Mouse (Mus musculus) heart, postnatal 0 days (tissue): ENCODE results near the gene Crim1. TPM values are rescaled to one million over a fixed set of nuclear protein-coding genes. Genes with fewer than 3 reads are reported as not detected.

ENCODE experiments used
- ATAC-seq: fragments of 200-750 bp; cut with Nextera tagmentation; 2 replicates; pipeline ENCODE4 v1.8.0; 2017; ENCODE audit warnings: low read depth, moderate number of reproducible peaks, moderate library complexity; ENCODE audit not compliant: insufficient read depth
- DNase-seq: peaks from one replicate; pipeline ENCODE4 v3.0.0-alpha.2; 2016; ENCODE audit warnings: low spot score
- H3K27ac ChIP-seq: fragments of 300-500 bp; sonication (generic); 2 replicates; pipeline ENCODE4 v1.5.1; 2014; ENCODE audit warnings: low read depth, mild to moderate bottlenecking
- H3K27me3 ChIP-seq: fragments of 300-500 bp; sonication (generic); 2 replicates; pipeline ENCODE4 v1.6.1; 2014; ENCODE audit warnings: low read length, mixed read lengths; ENCODE audit not compliant: control insufficient read depth, insufficient read depth
- H3K36me3 ChIP-seq: fragments of 300-500 bp; sonication (generic); replicated peaks from 2 replicates; pipeline ENCODE4 v1.6.1; 2014; ENCODE audit warnings: low read length, mixed read lengths; ENCODE audit not compliant: control insufficient read depth, insufficient read depth
- H3K4me1 ChIP-seq: fragments of 300-500 bp; sonication (generic); 2 replicates; pipeline ENCODE4 v1.6.1; 2014; ENCODE audit warnings: antibody characterized with exemption; ENCODE audit not compliant: control insufficient read depth, insufficient read depth
- H3K4me2 ChIP-seq: fragments of 300-500 bp; sonication (generic); 2 replicates; pipeline ENCODE4 v1.6.1; 2014; ENCODE audit warnings: low read depth, mild to moderate bottlenecking, low read length, moderate library complexity
- H3K4me3 ChIP-seq: fragments of 300-500 bp; sonication (generic); 2 replicates; pipeline ENCODE4 v1.5.1; 2014; ENCODE audit warnings: low read depth, low read length
- H3K9ac ChIP-seq: fragments of 300-500 bp; sonication (generic); replicated peaks from 2 replicates; pipeline ENCODE4 v1.6.1; 2014; ENCODE audit warnings: low read depth, low read length, mixed read lengths
- H3K9me3 ChIP-seq: fragments of 300-500 bp; sonication (generic); replicated peaks from 2 replicates; pipeline ENCODE4 v1.6.1; 2016; ENCODE audit warnings: low read length; ENCODE audit not compliant: control insufficient read depth
- CTCF ChIP-seq: IDR thresholded peaks from 2 replicates; pipeline ENCODE4 v1.5.1; 2016; ENCODE audit warnings: antibody characterized with exemption, control low read depth, low read depth
- EP300 ChIP-seq: IDR thresholded peaks from 2 replicates; pipeline ENCODE4 v1.6.1; 2016; ENCODE audit warnings: antibody characterized with exemption, low read depth
- WGBS: fragments of 180-500 bp; shearing (Covaris S2); extraction: QIAGEN DNeasy Blood & Tissue Kit; methylation state at CpG from one replicate; pipeline ENCODE4 v1.1.7; 2014; 5-methylcytosine and 5-hydroxymethylcytosine counted together
- polyA plus RNA-seq: library from polyadenylated mRNA; unstranded; fragments of >200 nt; fragmentation: Nextera tagmentation; extraction: Ambion mirVana; gene quantifications from 2 replicates; pipeline ENCODE4 v1.2.1, GENCODE M21; 2015
- total RNA-seq: library from RNA; depleted of rRNA; stranded (reverse); fragments of >200 nt; gene quantifications from 2 replicates; pipeline ENCODE4 v1.2.3, GENCODE M21; 2014; ENCODE audit warnings: low replicate concordance

Gene Crim1
- total and polyA plus RNA-seq, 2 experiments from 2014 or later, result 3.3 to 47.5 TPM

DNA sequence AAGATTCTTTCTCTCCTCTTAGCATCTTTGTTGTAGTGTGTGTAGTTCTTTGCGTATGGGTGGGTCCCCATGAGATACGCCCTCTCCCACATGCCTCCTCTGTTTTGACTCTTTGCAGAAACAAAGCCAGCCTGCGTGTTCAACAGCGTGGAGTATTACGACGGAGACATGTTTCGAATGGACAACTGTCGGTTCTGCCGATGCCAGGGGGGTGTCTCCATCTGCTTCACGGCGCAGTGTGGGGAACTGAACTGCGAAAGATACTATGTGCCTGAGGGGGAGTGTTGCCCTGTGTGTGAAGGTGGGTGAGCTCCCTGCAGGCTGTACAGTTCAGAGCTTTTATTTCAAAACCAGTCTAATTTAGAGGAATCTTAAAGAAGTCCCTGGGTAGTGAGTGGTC lies 113.0 kb downstream of the Crim1 start:
- no peak overlapping the region for H3K4me2 ChIP-seq
- ATAC-seq (no peak), DNase-seq (no peak)
- H3K4me3 ChIP-seq, result no peak overlapping the region
- no peaks in the 10 kb centered on the region for H3K9me3 ChIP-seq
- no peak overlapping the region for H3K27ac ChIP-seq
- no peak for TF ChIP-seq EP300
- TF ChIP-seq CTCF, result no peak
- H3K36me3 ChIP-seq, result peaks cover 18% of the 10 kb centered on the region; the same call in 1 of the 2 replicates
- 92% methylated on average over 12 of the region's 12 CpGs for WGBS
- 0 out of 2 replicates have a peak, but pooled peaks cover 5% of the 10 kb centered on the region for H3K4me1 ChIP-seq
- H3K27me3 ChIP-seq, result no peaks in the 10 kb centered on the region
- no peak overlapping the region for H3K9ac ChIP-seq

DNA sequence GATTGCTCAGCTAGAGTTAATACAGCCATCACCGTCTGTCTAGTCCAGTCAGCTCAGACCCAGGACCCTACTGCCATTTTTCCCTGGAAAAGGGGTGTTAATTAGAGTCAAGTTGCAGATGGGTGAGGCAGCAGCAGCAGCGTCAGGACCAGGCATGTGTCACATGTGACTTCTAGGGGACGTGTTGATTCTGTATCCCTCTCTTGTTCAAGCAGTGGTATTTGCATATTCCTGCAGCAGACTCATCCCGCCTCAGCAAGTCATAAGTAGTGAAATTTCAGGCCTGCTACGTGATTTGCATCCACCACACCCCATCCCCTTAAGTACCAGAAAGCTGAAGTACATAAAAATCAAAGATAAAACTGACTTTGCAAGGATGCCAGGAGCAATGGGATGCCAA lies 113.6 kb downstream of the Crim1 start:
- WGBS, result 57% methylated on average over 5 of the region's 5 CpGs
- Histone ChIP-seq H3K9ac (no peak overlapping the region), H3K4me2 (no peak overlapping the region), H3K27ac (no peak overlapping the region), H3K36me3 (peaks cover 16% of the 10 kb centered on the region; the same call in 1 of the 2 replicates), H3K27me3 (no peaks in the 10 kb centered on the region), H3K9me3 (no peaks in the 10 kb centered on the region), H3K4me3 (no peak overlapping the region), H3K4me1 (peaks cover 5% of the 10 kb centered on the region; the same call in 1 of the 2 replicates)
- TF ChIP-seq CTCF (no peak), EP300 (no peak)
- ATAC-seq (no peak), DNase-seq (no peak)

DNA sequence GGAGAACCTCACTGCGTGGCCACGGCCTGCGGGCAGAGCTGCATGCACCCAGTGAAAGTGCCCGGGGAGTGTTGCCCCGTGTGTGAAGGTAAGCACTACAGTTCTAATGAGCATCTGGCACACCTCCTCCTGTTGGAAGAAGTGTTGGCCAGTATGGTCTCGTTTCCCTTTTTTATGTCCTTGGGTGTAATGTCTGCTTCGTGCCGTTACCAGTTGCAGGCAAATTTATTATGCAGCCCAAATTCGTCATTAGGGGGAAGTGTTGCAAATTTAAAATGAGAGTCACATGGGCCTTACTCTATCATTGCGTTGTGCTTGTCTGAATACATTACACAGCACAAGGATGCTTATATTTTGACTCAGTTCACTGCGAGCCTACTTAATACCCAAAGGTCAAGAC lies 115.6 kb downstream of the Crim1 start:
- Histone ChIP-seq H3K36me3 (peaks cover 23% of the 10 kb centered on the region; the same call in 1 of the 2 replicates), H3K27me3 (no peaks in the 10 kb centered on the region), H3K4me3 (no peak overlapping the region), H3K4me2 (no peak overlapping the region), H3K9me3 (no peaks in the 10 kb centered on the region), H3K4me1 (peaks cover 5% of the 10 kb centered on the region; the same call in 1 of the 2 replicates), H3K27ac (no peak overlapping the region), H3K9ac (no peak overlapping the region)
- ATAC-seq (no peak), DNase-seq (no peak)
- 93% methylated on average over 11 of the region's 11 CpGs for WGBS
- TF ChIP-seq CTCF (no peak), EP300 (no peak)

DNA sequence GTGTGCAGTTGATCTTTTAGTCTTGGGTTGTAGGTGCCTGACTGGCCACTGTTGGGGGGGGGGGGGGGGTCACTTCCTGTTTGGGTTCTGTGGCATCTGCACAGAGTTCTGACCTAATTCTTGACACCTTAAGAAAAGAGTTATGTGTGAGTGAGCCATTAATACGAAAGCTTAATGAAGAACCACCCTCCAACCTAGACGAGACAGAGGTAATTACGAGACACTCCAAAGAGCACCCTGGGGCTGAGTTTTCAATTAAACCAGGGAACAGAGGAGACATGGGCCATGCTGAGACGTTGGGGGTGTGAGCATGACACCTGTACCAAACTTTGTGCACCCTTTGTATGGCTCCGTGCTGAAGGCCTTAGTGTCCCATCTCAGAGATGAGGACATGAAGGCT lies 117.3 kb downstream of the Crim1 start:
- Histone ChIP-seq H3K27me3 (no peaks in the 10 kb centered on the region), H3K27ac (no peak overlapping the region), H3K9ac (no peak overlapping the region), H3K4me1 (peaks cover 5% of the 10 kb centered on the region; the same call in 1 of the 2 replicates), H3K9me3 (no peaks in the 10 kb centered on the region), H3K4me3 (no peak overlapping the region), H3K36me3 (peaks cover 23% of the 10 kb centered on the region; the same call in 1 of the 2 replicates), H3K4me2 (no peak overlapping the region)
- no peak for TF ChIP-seq CTCF
- TF ChIP-seq EP300, result no peak
- 92% methylated on average over 5 of the region's 5 CpGs for WGBS
- ATAC-seq (no peak), DNase-seq (no peak)

DNA sequence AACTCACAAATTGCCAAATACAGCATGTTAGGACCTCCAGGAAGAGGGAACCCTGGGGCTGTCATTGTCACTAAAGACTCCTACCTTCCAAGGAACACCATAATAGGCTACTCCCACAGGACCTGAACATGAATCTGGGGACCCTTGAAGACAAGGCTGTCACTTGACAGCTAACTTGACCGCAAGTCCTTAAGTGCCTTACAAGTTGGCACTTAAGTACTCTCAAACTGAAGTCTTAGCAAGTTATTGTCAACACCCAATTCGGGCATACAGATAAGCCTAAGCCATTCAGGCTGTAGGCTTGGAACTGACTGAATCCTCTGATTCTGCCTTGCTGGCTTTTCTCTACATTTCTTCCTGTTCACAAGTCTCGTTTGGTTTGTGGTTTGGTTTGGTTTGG lies 118.8 kb downstream of the Crim1 start:
- no peak overlapping the region for H3K9ac ChIP-seq
- H3K4me1 ChIP-seq, result peaks cover 9% of the 10 kb centered on the region
- ATAC-seq, result no peak
- H3K4me3 ChIP-seq, result no peak overlapping the region
- H3K27me3 ChIP-seq, result no peaks in the 10 kb centered on the region
- no peak for TF ChIP-seq CTCF
- no peak for TF ChIP-seq EP300
- DNase-seq, result no peak
- H3K4me2 ChIP-seq, result no peak overlapping the region
- 43% methylated on average over 3 of the region's 3 CpGs for WGBS
- no peaks in the 10 kb centered on the region for H3K9me3 ChIP-seq
- H3K27ac ChIP-seq, result no peak overlapping the region
- peaks cover 23% of the 10 kb centered on the region; the same call in 1 of the 2 replicates for H3K36me3 ChIP-seq

DNA sequence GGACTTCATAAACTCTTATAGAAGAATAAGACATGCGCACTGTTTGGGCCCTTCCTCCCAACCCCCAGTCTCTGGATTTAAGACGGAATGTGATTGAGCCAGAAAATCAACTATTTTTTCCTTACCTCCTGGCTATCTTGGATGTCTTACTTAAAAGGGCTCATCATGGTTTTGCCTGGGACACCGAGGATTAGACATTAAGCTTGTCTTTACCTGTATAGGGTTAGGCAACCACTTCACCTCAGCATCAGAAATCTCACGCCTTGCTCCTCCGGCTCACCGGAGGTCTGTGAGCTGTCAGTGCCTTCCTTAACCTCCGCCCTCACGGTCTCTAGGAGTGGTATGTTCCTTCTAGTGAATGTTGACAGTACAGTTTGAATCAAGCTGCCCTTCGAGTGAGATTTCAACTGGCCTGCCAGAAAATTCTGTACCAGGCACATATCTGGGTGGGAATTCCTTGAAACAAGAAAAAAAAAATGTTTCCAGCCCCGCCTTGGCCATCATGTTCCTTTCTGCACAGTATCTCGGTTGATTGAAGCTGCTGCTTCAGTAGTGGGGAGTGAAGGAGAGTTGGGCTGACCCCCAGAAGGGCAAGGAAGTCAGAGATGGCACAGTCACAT lies 121.3 kb downstream of the Crim1 start:
- ATAC-seq (no peak), DNase-seq (no peak)
- H3K4me2 ChIP-seq, result no peak overlapping the region
- H3K4me1 ChIP-seq, result peaks cover 8% of the 10 kb centered on the region
- no peaks in the 10 kb centered on the region for H3K9me3 ChIP-seq
- 0 out of 2 replicates have a peak, but pooled peaks cover 11% of the 10 kb centered on the region for H3K36me3 ChIP-seq
- H3K27me3 ChIP-seq, result no peaks in the 10 kb centered on the region
- no peak overlapping the region for H3K9ac ChIP-seq
- no peak overlapping the region for H3K4me3 ChIP-seq
- peak overlapping the region; percentile 12; the same call in 1 of the 2 replicates for H3K27ac ChIP-seq
- WGBS, result 66% methylated on average over 11 of the region's 11 CpGs
- TF ChIP-seq CTCF (no peak), EP300 (no peak)
